ENCODE assay signal across 8 mouse cellular contexts in the genomic region with DNA sequence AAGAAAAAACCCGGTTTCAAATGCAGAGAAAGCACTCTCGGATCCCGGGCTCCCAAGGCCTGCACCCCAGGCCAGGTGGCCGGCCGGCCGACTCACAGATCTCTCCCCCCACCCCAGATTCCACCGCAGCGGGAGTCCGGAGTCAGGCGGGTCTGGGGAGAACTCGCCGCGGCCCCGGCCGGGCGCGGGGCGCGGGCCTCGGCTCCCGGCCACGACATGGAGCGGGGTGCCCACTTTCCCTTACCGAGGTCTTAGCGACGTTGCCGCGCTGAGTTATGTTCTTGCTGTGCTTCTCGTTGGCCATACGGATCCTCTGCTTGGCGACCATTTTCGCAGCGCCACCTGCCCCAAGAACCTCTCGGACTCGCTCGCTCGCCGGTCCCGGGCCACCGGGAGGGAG. TPM values are rescaled to one million over a fixed set of nuclear protein-coding genes. Genes with fewer than 3 reads are reported as not detected.
DNase-seq lines count a peak whose midpoint lies in the region; ATAC-seq and TF ChIP-seq lines count a peak whose summit lies in the region.

No protein-coding gene starts in this region.

- H3K9me3 ChIP-seq in hindbrain, postnatal 0 days (ENCODE audit: low read length): no peaks in the 10 kb centered on the region

- no peak for ATAC-seq in hindbrain, postnatal 0 days
- peak; percentile 10; the same call in 1 of the 2 replicates for ATAC-seq in monocyte, adult 5-6 weeks (replicated peaks; ENCODE audit: insufficient number of reproducible peaks, low FRiP score, low TSS enrichment, poor library complexity, severe bottlenecking)

- peak overlapping the region; percentile 76 for H3K4me2 ChIP-seq in hindbrain, postnatal 0 days (ENCODE audit: low read depth, low read length)

- TF ChIP-seq CTCF in hindbrain, postnatal 0 days (IDR thresholded peaks at IDR 0.05; ENCODE audit: low read depth): no peak; the same call in 1 of the 2 replicates

- 0% methylated on average over 38 of the region's 40 CpGs for WGBS in hindbrain, postnatal 0 days

- 0 out of 2 replicates have a peak, but pooled peaks cover 4% of the 10 kb centered on the region for H3K36me3 ChIP-seq in hindbrain, postnatal 0 days (ENCODE audit: insufficient read depth, low read length)

- H3K4me1 ChIP-seq in hindbrain, postnatal 0 days (ENCODE audit: insufficient read depth, low read length): peaks cover 7% of the 10 kb centered on the region

- intact Hi-C loops in gastrocnemius, postnatal 14 days (cut with DNase I; ENCODE audit: low total_unique reads): no loop called here

- H3K27ac ChIP-seq in hindbrain, postnatal 0 days: peak overlapping the region; percentile 97

- peak overlapping the region; percentile 97 for H3K9ac ChIP-seq in hindbrain, postnatal 0 days (replicated peaks; ENCODE audit: low read length)

- peak overlapping the region; percentile 95 for H3K4me3 ChIP-seq in hindbrain, postnatal 0 days (ENCODE audit: low read length)

- peak; percentile 43 for DNase-seq in gastrocnemius, postnatal 14 days
- no peak for DNase-seq in gastrocnemius, postnatal 10 days
- DNase-seq in retina, postnatal 7 days (ENCODE audit: low read depth, low spot score): peak; percentile 11
- no peak for DNase-seq in retina, embryonic 14.5 days (ENCODE audit: low spot score)
- no peak for DNase-seq in hindbrain, postnatal 0 days (ENCODE audit: low spot score)
- no peak for DNase-seq in T-cell, adult 2 months (ENCODE audit: low spot score)
- no peak for DNase-seq in thymus, postnatal 10 days (ENCODE audit: low spot score in 2 of 2)

- no peaks in the 10 kb centered on the region for H3K27me3 ChIP-seq in hindbrain, postnatal 0 days (ENCODE audit: insufficient read depth, low read length)

RNA-seq across cellular contexts. Expression of a gene that starts 0.5 kb away (rescaled TPM):
- total RNA-seq in gastrocnemius, postnatal 14 days (2021): 10 to 100 TPM; 44.7 to 46.9 TPM
- total RNA-seq in gastrocnemius, postnatal 10 days (2021): 10 to 100 TPM; 48.2 to 50.7 TPM
- 36.9 and 38.9 TPM in 2 replicates for total RNA-seq in hindbrain, postnatal 0 days (2014; rRNA removed)
- polyA plus RNA-seq in hindbrain, postnatal 0 days (2015; fragmentation: Nextera tagmentation; extraction: Ambion mirVana): 33.7 and 38.3 TPM in 2 replicates
- total RNA-seq in monocyte, adult 5-6 weeks (2017): 52.9 to 62.9 TPM (median 60.4 TPM) in 3 replicates

RNA-seq across cellular contexts. Expression of a gene that starts 0.5 kb away (rescaled TPM):
- total RNA-seq in gastrocnemius, postnatal 14 days (2021): 10 to 100 TPM; 10.2 to 13.2 TPM
- total RNA-seq in gastrocnemius, postnatal 10 days (2021): 10 to 100 TPM; 16.5 to 19.4 TPM
- total RNA-seq in hindbrain, postnatal 0 days (2014; rRNA removed): 49.9 and 58.7 TPM in 2 replicates
- polyA plus RNA-seq in hindbrain, postnatal 0 days (2015; fragmentation: Nextera tagmentation; extraction: Ambion mirVana): 63.1 and 63.2 TPM in 2 replicates
- total RNA-seq in monocyte, adult 5-6 weeks (2017): 138 to 231 TPM (median 205 TPM) in 3 replicates

RNA-seq across cellular contexts. Expression of a gene that starts 51.3 kb away (rescaled TPM):
- total RNA-seq in gastrocnemius, postnatal 14 days (2021): 10 to 100 TPM; 89.6 to 93.1 TPM
- 10 to 100 TPM; 80.2 to 92.4 TPM for total RNA-seq in gastrocnemius, postnatal 10 days (2021)
- 186 and 211 TPM in 2 replicates for total RNA-seq in hindbrain, postnatal 0 days (2014; rRNA removed)
- 24.5 and 26.8 TPM in 2 replicates for polyA plus RNA-seq in hindbrain, postnatal 0 days (2015; fragmentation: Nextera tagmentation; extraction: Ambion mirVana)
- 192 to 279 TPM (median 244 TPM) in 3 replicates for total RNA-seq in monocyte, adult 5-6 weeks (2017)

Comparison
In these comparisons a context has a peak if more than half of its experiments do, and no peak if none do; other contexts are left out.
1. DNase-seq: peak in gastrocnemius, postnatal 14 days (single experiment) and retina, postnatal 7 days (single experiment); none in gastrocnemius, postnatal 10 days (single experiment), retina, embryonic 14.5 days (single experiment), hindbrain, postnatal 0 days (single experiment), T-cell, adult 2 months (single experiment) and thymus, postnatal 10 days (0 of 2).